Mouse (Mus musculus): ENCODE measurements at regions not wholly inside any gene's neighbourhood (a gene's known extent, or its start where the extent isn't known, plus 50 kb on each side); places are given as distances from the start of the nearest gene placed in this dataset.
A peak's percentile ranks its signal among the peaks of the same experiment; 100 is the strongest.

DNA sequence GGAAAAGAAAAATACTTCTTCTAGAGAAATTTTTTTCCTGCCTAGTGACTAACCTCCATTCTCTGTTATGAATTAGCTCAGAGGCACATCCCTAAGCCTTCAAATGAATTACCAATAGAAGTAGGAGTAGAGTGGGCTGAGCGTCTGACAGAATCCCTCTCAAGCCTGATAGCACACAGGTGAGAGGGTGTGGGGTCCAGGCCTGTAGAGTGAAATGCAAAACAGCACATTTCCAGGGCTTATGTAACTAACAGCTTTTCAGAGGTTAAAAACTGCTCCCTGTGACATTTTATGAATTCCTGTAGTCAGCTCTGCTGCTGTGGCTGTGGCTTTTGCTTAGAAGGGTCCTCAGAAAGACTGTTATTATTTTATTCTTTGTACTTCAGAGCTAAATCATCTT is 187.7 kb upstream of the AI593442 start:
- H3K9ac ChIP-seq (ENCODE audit: low read depth, low read length), result no peak overlapping the region
- no peak overlapping the region for H3K4me3 ChIP-seq (ENCODE audit: low read depth, low read length)
- no peaks in the 10 kb centered on the region for H3K9me3 ChIP-seq (ENCODE audit: control insufficient read depth, low read length)
- H3K36me3 ChIP-seq (ENCODE audit: control insufficient read depth, insufficient read depth, low read length), result no peaks in the 10 kb centered on the region
- no peak for ATAC-seq (ENCODE audit: low read depth)
- no peak overlapping the region for H3K27ac ChIP-seq (replicated peaks; ENCODE audit: low read depth, low read length)
- 68% methylated on average over 1 of the region's 1 CpGs for WGBS
- DNase-seq (ENCODE audit: low spot score), result no peak
- H3K27me3 ChIP-seq (replicated peaks; ENCODE audit: control insufficient read depth, insufficient read depth, low read length), result no peaks in the 10 kb centered on the region
- H3K4me1 ChIP-seq (ENCODE audit: control insufficient read depth, insufficient read depth, low read length), result no peaks in the 10 kb centered on the region
- no peak overlapping the region for H3K4me2 ChIP-seq (ENCODE audit: low read depth, low read length)

DNA sequence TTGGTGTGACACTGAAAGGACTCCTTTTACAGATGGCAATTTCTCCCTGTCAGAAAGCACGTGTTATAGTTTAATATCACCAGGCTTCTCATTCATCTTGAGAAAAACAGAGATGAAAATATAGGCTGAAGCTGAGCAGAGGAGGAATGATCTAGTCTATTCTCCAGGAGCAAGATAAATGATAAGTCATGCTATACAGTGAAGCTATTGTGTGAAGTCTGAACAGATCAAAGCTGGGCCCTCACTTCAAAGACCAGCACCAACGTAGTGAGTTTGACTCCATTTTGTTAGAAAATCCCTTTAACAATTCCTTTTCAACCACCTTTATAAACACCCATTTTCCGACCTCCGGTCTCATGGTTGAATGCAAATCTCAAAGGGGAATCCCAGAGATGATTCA is 180.7 kb upstream of the AI593442 start:
- Histone ChIP-seq H3K4me1 (ENCODE audit: control insufficient read depth, insufficient read depth, low read length) (no peaks in the 10 kb centered on the region), H3K27me3 (replicated peaks; ENCODE audit: control insufficient read depth, insufficient read depth, low read length) (no peaks in the 10 kb centered on the region), H3K27ac (replicated peaks; ENCODE audit: low read depth, low read length) (no peak overlapping the region), H3K4me3 (ENCODE audit: low read depth, low read length) (no peak overlapping the region), H3K9me3 (ENCODE audit: control insufficient read depth, low read length) (no peaks in the 10 kb centered on the region), H3K36me3 (ENCODE audit: control insufficient read depth, insufficient read depth, low read length) (no peaks in the 10 kb centered on the region), H3K9ac (ENCODE audit: low read depth, low read length) (no peak overlapping the region), H3K4me2 (ENCODE audit: low read depth, low read length) (no peak overlapping the region)
- no peak for ATAC-seq (ENCODE audit: low read depth)
- no peak for DNase-seq (ENCODE audit: low spot score)
- 62% methylated on average over 4 of the region's 4 CpGs for WGBS

DNA sequence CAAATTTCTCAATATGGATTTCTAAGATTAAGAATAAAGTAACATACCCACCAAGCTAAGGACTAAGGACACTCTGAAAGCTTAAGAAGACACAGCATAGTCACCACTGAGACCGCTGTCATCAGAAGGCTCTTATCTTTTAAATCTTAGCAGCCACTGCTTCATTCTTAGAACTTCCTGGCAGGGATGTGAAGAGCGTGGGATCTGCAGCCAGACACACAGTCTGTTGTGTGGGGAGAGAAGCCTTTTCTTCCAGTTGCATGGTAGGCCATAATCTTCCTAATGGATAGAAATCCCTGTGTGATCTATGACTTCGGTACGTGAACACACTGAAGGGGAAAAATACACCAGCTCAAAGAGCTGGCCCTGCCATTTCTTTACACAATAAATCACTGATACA is 178.8 kb upstream of the AI593442 start:
- no peaks in the 10 kb centered on the region for H3K4me1 ChIP-seq (ENCODE audit: control insufficient read depth, insufficient read depth, low read length)
- 68% methylated on average over 4 of the region's 4 CpGs for WGBS
- DNase-seq (ENCODE audit: low spot score) (no peak), ATAC-seq (ENCODE audit: low read depth) (no peak)
- H3K9ac ChIP-seq (ENCODE audit: low read depth, low read length), result no peak overlapping the region
- H3K4me3 ChIP-seq (ENCODE audit: low read depth, low read length), result no peak overlapping the region
- no peak overlapping the region for H3K4me2 ChIP-seq (ENCODE audit: low read depth, low read length)
- H3K36me3 ChIP-seq (ENCODE audit: control insufficient read depth, insufficient read depth, low read length), result no peaks in the 10 kb centered on the region
- H3K27me3 ChIP-seq (replicated peaks; ENCODE audit: control insufficient read depth, insufficient read depth, low read length), result no peaks in the 10 kb centered on the region
- H3K27ac ChIP-seq (replicated peaks; ENCODE audit: low read depth, low read length), result no peak overlapping the region
- H3K9me3 ChIP-seq (ENCODE audit: control insufficient read depth, low read length), result no peaks in the 10 kb centered on the region

GRCm38 (mm10) chr9:52853338-52853737 is 173.8 kb upstream of the AI593442 start:
- H3K9me3 ChIP-seq (ENCODE audit: control insufficient read depth, low read length), result no peaks in the 10 kb centered on the region
- DNase-seq (ENCODE audit: low spot score) (peak; percentile 32), ATAC-seq (ENCODE audit: low read depth) (no peak)
- H3K4me1 ChIP-seq (ENCODE audit: control insufficient read depth, insufficient read depth, low read length), result no peaks in the 10 kb centered on the region
- H3K27me3 ChIP-seq (replicated peaks; ENCODE audit: control insufficient read depth, insufficient read depth, low read length), result no peaks in the 10 kb centered on the region
- H3K4me3 ChIP-seq (ENCODE audit: low read depth, low read length), result no peak overlapping the region
- no peak overlapping the region for H3K9ac ChIP-seq (ENCODE audit: low read depth, low read length)
- no peaks in the 10 kb centered on the region for H3K36me3 ChIP-seq (ENCODE audit: control insufficient read depth, insufficient read depth, low read length)
- H3K4me2 ChIP-seq (ENCODE audit: low read depth, low read length), result no peak overlapping the region
- H3K27ac ChIP-seq (replicated peaks; ENCODE audit: low read depth, low read length), result no peak overlapping the region
- WGBS, result 41% methylated on average over 6 of the region's 6 CpGs

GRCm38 (mm10) chr9:52850552-52850951 is 171.0 kb upstream of the AI593442 start:
- Histone ChIP-seq H3K4me1 (ENCODE audit: control insufficient read depth, insufficient read depth, low read length) (no peaks in the 10 kb centered on the region), H3K9me3 (ENCODE audit: control insufficient read depth, low read length) (no peaks in the 10 kb centered on the region), H3K36me3 (ENCODE audit: control insufficient read depth, insufficient read depth, low read length) (no peaks in the 10 kb centered on the region), H3K27ac (replicated peaks; ENCODE audit: low read depth, low read length) (no peak overlapping the region), H3K4me2 (ENCODE audit: low read depth, low read length) (no peak overlapping the region), H3K9ac (ENCODE audit: low read depth, low read length) (no peak overlapping the region), H3K4me3 (ENCODE audit: low read depth, low read length) (no peak overlapping the region), H3K27me3 (replicated peaks; ENCODE audit: control insufficient read depth, insufficient read depth, low read length) (no peaks in the 10 kb centered on the region)
- DNase-seq (ENCODE audit: low spot score) (no peak), ATAC-seq (ENCODE audit: low read depth) (no peak)
- WGBS, result 74% methylated on average over 2 of the region's 2 CpGs

DNA sequence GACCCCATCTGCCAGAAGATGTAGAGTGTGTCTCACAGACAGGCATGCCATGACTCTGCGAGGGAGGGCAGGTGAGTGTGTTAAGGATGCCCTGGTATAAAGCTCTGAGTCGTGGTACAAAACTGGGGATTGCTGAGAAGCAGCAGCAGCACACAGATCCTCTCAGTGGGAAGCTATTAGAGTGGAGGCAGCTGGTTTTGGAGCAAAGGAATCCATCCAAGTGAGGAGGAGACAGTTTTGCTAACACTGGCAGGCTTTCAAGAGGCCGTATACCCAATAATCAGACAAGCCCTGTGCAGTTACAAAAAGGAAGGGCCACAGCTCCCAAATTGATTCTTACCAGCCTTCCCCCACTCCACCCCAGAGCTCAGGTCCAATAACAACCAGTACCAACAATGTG is 170.4 kb upstream of the AI593442 start:
- H3K4me3 ChIP-seq (ENCODE audit: low read depth, low read length), result no peak overlapping the region
- H3K27me3 ChIP-seq (replicated peaks; ENCODE audit: control insufficient read depth, insufficient read depth, low read length), result no peaks in the 10 kb centered on the region
- WGBS, result 55% methylated on average over 3 of the region's 3 CpGs
- H3K4me1 ChIP-seq (ENCODE audit: control insufficient read depth, insufficient read depth, low read length), result no peaks in the 10 kb centered on the region
- H3K9me3 ChIP-seq (ENCODE audit: control insufficient read depth, low read length), result no peaks in the 10 kb centered on the region
- H3K4me2 ChIP-seq (ENCODE audit: low read depth, low read length), result no peak overlapping the region
- H3K27ac ChIP-seq (replicated peaks; ENCODE audit: low read depth, low read length), result no peak overlapping the region
- no peak for ATAC-seq (ENCODE audit: low read depth)
- no peaks in the 10 kb centered on the region for H3K36me3 ChIP-seq (ENCODE audit: control insufficient read depth, insufficient read depth, low read length)
- H3K9ac ChIP-seq (ENCODE audit: low read depth, low read length), result no peak overlapping the region
- no peak for DNase-seq (ENCODE audit: low spot score)

GRCm38 (mm10) chr9:52841105-52841504 is 161.5 kb upstream of the AI593442 start:
- no peak overlapping the region for H3K27ac ChIP-seq (replicated peaks; ENCODE audit: low read depth, low read length)
- H3K9ac ChIP-seq (ENCODE audit: low read depth, low read length), result no peak overlapping the region
- no peaks in the 10 kb centered on the region for H3K9me3 ChIP-seq (ENCODE audit: control insufficient read depth, low read length)
- ATAC-seq (ENCODE audit: low read depth), result no peak
- H3K36me3 ChIP-seq (ENCODE audit: control insufficient read depth, insufficient read depth, low read length), result no peaks in the 10 kb centered on the region
- no peaks in the 10 kb centered on the region for H3K4me1 ChIP-seq (ENCODE audit: control insufficient read depth, insufficient read depth, low read length)
- no peak overlapping the region for H3K4me3 ChIP-seq (ENCODE audit: low read depth, low read length)
- no peak overlapping the region for H3K4me2 ChIP-seq (ENCODE audit: low read depth, low read length)
- no peak for DNase-seq (ENCODE audit: low spot score)
- 78% methylated on average over 4 of the region's 4 CpGs for WGBS
- no peaks in the 10 kb centered on the region for H3K27me3 ChIP-seq (replicated peaks; ENCODE audit: control insufficient read depth, insufficient read depth, low read length)

DNA sequence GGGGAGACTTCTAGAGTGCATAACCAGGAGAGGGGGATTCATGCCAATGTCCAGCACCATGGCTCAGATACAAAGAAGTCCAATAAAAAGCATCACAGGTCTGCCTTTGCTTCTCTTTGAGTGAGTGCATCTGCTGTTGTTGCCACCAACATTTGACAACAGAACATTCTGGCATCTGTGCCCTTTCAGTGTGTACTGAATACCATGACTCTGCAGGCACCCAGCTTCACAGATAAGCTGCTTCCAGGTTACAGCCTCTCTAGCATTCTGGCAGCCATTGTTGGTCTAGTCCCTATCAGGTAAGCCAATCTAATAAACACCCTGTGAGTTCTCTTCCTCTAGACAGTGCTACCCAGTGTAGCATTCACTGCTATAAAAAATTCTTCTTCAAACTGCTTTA is 160.4 kb upstream of the AI593442 start:
- Histone ChIP-seq H3K9ac (ENCODE audit: low read depth, low read length) (no peak overlapping the region), H3K27me3 (replicated peaks; ENCODE audit: control insufficient read depth, insufficient read depth, low read length) (no peaks in the 10 kb centered on the region), H3K4me2 (ENCODE audit: low read depth, low read length) (no peak overlapping the region), H3K27ac (replicated peaks; ENCODE audit: low read depth, low read length) (no peak overlapping the region), H3K9me3 (ENCODE audit: control insufficient read depth, low read length) (no peaks in the 10 kb centered on the region), H3K4me3 (ENCODE audit: low read depth, low read length) (no peak overlapping the region), H3K36me3 (ENCODE audit: control insufficient read depth, insufficient read depth, low read length) (no peaks in the 10 kb centered on the region), H3K4me1 (ENCODE audit: control insufficient read depth, insufficient read depth, low read length) (no peaks in the 10 kb centered on the region)
- no peak for DNase-seq (ENCODE audit: low spot score)
- no peak for ATAC-seq (ENCODE audit: low read depth)

DNA sequence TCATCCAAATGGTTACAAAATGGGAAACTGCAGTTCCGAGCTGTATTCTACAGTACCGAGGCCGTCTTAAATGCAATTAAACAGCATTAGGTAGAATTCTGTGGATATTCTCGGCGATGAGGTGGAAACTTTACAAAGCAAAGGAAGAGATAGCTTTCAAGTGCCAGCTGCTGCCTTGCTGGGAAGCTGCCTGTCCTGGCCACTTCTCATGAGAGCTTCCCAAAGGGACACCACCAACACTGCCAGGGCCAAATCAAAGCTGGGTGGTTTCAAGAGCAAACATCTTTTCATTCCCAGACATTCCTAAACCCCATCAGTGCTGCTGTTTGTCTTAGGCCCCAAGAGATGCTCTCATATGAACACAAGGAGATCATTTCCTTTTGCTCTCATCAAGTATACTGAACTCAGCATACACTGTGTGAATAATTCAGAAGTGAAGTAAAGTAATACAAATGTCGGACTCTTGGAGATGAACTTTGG is 156.6 kb upstream of the AI593442 start:
- no peaks in the 10 kb centered on the region for H3K27me3 ChIP-seq (replicated peaks; ENCODE audit: control insufficient read depth, insufficient read depth, low read length)
- ATAC-seq (ENCODE audit: low read depth) (no peak), DNase-seq (ENCODE audit: low spot score) (no peak)
- H3K9me3 ChIP-seq (ENCODE audit: control insufficient read depth, low read length), result no peaks in the 10 kb centered on the region
- WGBS, result 74% methylated on average over 6 of the region's 6 CpGs
- no peak overlapping the region for H3K4me3 ChIP-seq (ENCODE audit: low read depth, low read length)
- no peaks in the 10 kb centered on the region for H3K36me3 ChIP-seq (ENCODE audit: control insufficient read depth, insufficient read depth, low read length)
- no peaks in the 10 kb centered on the region for H3K4me1 ChIP-seq (ENCODE audit: control insufficient read depth, insufficient read depth, low read length)
- H3K4me2 ChIP-seq (ENCODE audit: low read depth, low read length), result no peak overlapping the region
- H3K9ac ChIP-seq (ENCODE audit: low read depth, low read length), result no peak overlapping the region
- H3K27ac ChIP-seq (replicated peaks; ENCODE audit: low read depth, low read length), result no peak overlapping the region

Data from embryonic facial prominence, embryonic 14.5 days (tissue).